Mouse (Mus musculus) erythroblast, adult 5-6 weeks (primary cell): Measurements from ENCODE around the gene 1700123O20Rik. TPM values are rescaled to one million over a fixed set of nuclear protein-coding genes. Genes with fewer than 3 reads are reported as not detected.

Experiments used
- ATAC-seq: replicated peaks from 2 replicates; pipeline ENCODE4 v1.8.0; 2016; ENCODE audit warnings: moderate number of reproducible peaks, mild to moderate bottlenecking, moderate TSS enrichment, inconsistent platforms; ENCODE audit not compliant: poor library complexity, low FRiP score, severe bottlenecking
- total RNA-seq, 2 experiments: library from RNA; stranded (forward) in 1 of 2; stranded (reverse) in 1 of 2; fragments of 150-400 nt in 1 of 2; fragments of 200-764, 138-1000 nt in 1 of 2; gene quantifications; 2 replicates each; pipeline versions ENCODE4 v1.2.3 to v1.2.4; 2015 to 2017; ENCODE audit warnings: low replicate concordance in 2 of 2

Gene 1700123O20Rik
- total RNA-seq, 2 experiments from 2014 or later = 22.7 to 25.8 TPM

DNA sequence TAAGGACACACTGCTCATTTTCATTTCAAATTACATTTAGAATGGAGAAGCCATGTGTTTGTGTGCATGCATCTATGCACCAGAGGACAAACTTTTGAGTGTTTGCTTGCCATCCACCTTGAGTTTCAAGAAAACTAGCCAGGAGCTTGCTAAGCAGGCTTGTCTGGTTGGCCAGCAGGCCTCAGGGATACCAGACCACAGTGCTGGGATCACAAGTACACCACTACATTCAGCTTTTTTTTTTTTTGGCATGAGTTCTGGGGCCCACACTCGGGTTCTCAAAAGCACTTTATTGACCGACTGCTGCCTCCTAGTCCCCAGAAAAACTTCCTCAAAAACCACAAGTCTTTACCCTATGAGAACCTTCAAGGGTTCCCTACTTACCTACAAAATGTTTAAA, 11.7 kb upstream of the 1700123O20Rik start:
- ATAC-seq = no peak

DNA sequence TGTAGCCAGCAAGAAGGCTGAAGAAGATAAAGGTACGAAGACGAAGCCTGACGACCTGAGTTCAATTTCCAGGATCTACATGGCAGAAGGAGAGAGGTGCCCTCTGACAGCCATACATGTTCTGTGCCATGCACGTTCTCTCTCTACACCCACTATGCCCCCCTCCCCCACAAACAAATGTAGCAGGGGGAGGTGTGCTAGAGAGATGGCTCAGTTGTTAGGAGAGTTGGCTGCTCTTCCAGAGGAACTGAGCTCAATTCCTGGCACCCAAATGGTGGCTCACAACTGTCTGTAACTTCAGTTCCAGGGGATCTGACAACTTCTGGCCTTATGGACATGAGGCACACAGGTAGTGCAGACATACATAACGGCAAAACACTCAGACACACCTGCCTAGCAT, 9.7 kb upstream of the 1700123O20Rik start:
- ATAC-seq = no peak

GRCm38 (mm10) chr14:54678657-54679304, 7.2 kb upstream of the 1700123O20Rik start:
- ATAC-seq = no peak

DNA sequence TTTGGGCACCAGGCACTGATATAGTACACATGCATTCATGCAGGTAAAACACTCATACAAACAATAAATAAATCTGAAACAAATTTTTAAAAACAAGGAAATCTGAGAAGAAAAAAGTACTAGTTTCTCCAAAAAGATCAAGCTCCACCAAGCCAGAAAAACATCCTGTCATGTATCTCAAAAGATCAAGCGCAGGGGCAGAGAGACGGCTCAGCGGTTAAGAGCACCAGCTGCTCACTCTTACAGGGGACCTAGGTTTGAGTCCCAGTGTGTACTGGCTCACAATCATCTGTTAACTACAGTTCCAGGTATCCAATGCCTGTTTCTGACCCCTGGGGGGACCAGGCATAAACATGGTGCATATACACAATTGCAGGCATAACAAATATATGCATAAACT, 3.6 kb upstream of the 1700123O20Rik start:
- no peak for ATAC-seq

DNA sequence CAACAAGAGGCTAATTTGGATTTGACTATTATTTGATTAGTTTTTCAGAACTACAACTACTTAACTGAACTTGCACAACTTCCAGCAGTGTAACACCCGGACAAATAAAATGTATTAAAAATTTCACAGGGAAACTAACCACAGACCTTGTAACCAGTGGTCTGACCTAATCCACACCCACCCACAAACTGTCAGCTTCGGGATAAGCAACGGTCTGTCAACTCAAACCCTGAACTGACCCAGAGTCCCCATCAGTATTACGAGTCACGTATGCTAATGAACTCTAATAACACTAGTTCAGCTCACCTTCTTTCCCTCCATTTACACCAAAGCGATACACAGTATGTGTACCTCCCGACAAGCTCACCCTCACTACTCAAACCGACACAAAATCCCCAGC, 545 bp upstream of the 1700123O20Rik start:
- peak; percentile 40 for ATAC-seq

GRCm38 (mm10) chr14:54686522-54687143, 617 bp downstream of the 1700123O20Rik start, which contains the start of gene Acin1:
Gene Acin1, minus strand, starts transcription at chr14:54686931.
- peak; percentile 82 for ATAC-seq

- ATAC-seq = no peak
These were observed 1.2 kb downstream of the 1700123O20Rik start for GRCm38 (mm10) chr14:54687251-54687650.

DNA sequence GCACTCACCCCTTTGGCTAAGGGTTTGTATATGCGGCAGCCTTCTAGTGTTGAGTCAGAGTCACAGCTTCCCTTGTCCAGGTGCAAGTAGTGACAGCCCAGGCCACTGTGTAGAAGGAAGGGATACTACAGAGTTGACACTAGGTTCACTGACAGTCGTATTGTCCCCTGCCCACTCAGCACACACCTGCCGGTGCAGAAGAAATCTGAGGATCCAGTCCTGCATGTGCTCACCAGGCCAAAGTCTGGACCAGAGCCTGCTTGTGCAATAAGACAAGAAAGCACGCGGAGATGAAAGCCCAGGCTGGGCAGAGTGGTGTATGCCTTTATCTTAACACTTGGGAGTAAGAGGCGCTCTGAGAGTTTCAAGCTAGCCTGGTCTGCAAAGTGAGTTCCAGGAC, 9.0 kb downstream of the 1700123O20Rik start:
- no peak for ATAC-seq

DNA sequence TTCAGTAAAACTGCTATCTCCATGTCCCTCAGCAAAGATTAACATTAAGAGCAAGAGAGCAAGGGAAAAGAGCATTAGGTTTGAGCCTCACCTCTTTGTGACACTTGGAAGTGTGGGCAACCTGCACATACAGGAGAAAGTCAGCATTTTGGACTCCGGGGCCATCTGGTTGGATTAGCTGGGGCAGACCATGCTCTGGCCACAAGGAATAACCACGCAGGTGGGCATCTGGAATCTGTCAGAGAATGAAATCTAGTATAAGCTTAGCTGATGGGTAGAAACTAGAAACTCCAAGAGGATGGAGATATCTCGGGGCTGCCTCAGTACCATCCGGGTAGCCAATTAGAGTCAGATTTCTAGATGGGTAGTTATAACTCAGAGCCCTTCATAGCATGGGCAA, 10.7 kb downstream of the 1700123O20Rik start:
- ATAC-seq = no peak

- ATAC-seq = no peak
These were observed 12.7 kb downstream of the 1700123O20Rik start, which contains the start of gene Gm29776 for GRCm38 (mm10) chr14:54698733-54699132. Gene Gm29776, minus strand, starts transcription at chr14:54698833.

DNA sequence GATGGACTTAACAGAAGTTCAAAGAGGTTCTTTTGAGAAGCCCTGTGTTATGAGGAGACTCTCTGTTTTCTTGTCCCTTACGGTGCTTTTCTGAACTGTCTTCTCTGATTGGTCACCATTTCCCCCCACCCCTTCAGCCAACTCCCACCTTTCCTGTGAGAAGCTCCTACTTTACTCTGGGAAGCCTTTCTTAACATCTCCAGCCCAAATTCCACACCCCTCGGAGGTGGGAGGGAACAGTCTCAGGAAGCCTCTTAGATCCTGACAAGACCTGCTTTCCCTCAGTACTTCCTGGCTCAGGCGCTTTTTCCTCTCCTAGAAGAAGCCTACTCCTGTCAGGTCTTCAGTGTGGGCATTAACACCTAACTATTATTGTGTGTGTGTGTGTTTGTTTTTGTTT, 13.6 kb downstream of the 1700123O20Rik start:
- no peak for ATAC-seq

- ATAC-seq = peak; percentile 46; the same call in 1 of the 2 replicates
These were observed 15.3 kb downstream of the 1700123O20Rik start for GRCm38 (mm10) chr14:54701298-54701697.

DNA sequence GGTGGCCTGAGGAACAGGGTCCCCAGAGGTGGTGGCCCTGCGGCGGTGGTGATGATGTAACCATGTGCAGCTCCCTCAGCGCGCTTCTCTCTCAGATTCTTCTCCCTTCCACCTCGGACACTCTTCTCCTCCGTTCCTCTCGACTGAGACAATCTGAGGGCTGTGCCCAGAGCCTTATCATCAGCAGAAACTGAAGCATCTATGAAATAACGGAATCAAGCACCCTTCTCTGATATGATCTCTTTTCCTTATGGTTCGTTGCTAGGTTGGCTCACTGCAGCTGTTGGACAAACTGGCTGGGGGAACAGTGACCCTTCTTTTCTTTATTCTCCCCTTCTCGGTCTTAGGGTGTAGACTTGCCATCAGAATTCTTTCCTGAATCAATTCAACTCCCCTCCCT, 17.2 kb downstream of the 1700123O20Rik start:
- ATAC-seq = no peak

GRCm38 (mm10) chr14:54705844-54706243, 19.8 kb downstream of the 1700123O20Rik start:
- ATAC-seq = peak; percentile 91

GRCm38 (mm10) chr14:54706589-54707320, 20.7 kb downstream of the 1700123O20Rik start:
- no peak for ATAC-seq

DNA sequence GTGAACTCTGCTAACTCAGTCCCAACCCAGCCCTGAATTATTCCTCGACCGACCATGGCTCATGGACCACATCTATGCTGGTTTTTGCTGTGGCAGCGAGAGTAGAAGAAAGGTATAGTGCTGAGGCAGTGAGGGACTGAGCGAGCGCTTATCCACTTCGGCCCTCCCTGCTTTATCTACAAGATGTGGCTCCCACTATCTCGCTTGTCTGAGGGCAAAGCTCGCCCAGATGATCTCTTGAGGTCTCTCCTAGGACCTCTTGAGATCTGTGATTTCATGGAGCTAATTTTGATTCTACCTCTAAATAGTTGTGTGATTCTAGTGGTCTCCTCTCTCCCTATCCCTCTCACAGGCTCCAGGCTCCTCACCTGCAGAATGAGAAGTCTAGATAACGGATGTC, 23.0 kb downstream of the 1700123O20Rik start:
- ATAC-seq = no peak

- ATAC-seq = no peak
These were observed 26.1 kb downstream of the 1700123O20Rik start, which contains the start of gene Cebpe for GRCm38 (mm10) chr14:54712074-54712473. Gene Cebpe, minus strand, starts transcription at chr14:54712174.

GRCm38 (mm10) chr14:54712861-54713260, 26.8 kb downstream of the 1700123O20Rik start:
- ATAC-seq = no peak

DNA sequence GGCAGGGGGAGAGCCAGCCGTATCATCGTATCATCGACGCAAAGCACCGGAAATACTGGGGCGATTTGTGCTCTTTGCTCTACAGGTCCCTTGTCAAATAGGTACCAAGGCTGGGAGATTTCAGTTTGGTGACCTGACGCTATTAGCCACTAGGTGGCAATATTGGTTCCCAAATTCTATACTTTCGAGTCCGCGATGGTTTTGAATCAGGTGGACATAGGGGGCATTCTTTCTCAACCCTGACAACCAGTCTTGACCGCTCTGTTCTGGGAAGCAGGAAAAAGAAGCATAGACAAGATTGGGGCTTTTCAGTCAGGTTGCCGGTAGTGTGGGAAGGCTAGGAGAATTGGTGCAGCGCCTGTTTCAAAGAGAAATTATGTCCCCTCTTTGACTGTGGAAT, 28.1 kb downstream of the 1700123O20Rik start:
- peak; percentile 81 for ATAC-seq

- no peak for ATAC-seq
These were observed 28.6 kb downstream of the 1700123O20Rik start for GRCm38 (mm10) chr14:54714617-54715081.

DNA sequence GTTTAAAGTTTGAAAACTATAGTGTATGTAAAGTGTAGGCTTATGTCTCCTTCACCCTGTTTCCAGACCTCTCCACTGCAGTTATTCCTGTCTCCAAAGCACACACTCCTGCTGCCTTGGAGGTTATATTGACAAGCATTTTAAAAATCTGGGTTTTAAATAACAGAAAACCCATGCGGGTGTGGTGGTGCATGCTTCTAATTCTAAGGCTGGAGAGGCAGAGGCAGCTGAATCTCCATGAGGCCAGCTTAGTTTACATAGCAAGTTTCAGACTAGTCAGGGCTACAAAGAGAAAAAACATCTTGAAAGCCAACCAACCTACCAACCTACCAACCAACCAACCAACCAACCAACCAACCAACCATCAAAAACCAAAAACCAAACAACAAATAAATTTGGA, 29.4 kb downstream of the 1700123O20Rik start:
- ATAC-seq = no peak
